Mouse (Mus musculus): ENCODE measurements at regions not wholly inside any gene's neighbourhood (a gene's known extent, or its start where the extent isn't known, plus 50 kb on each side); places are given as distances from the start of the nearest gene placed in this dataset.

- peak; percentile 90 for DNase-seq (ENCODE audit: low read depth, low spot score)
Observed at GRCm38 (mm10) chr1:186444701-186445131, 261.1 kb downstream of the Tgfb2 start.

- no peak for DNase-seq (ENCODE audit: low read depth, low spot score)
Observed at GRCm38 (mm10) chr1:186442160-186442559, 263.6 kb downstream of the Tgfb2 start.

- DNase-seq (ENCODE audit: low read depth, low spot score) = no peak
Observed at GRCm38 (mm10) chr1:186435336-186435972, 270.3 kb downstream of the Tgfb2 start.

- DNase-seq (ENCODE audit: low read depth, low spot score) = no peak
Observed at GRCm38 (mm10) chr1:186434782-186435181, 271.0 kb downstream of the Tgfb2 start.

- DNase-seq (ENCODE audit: low read depth, low spot score) = no peak
Observed at GRCm38 (mm10) chr1:186434007-186434406, 271.8 kb downstream of the Tgfb2 start.

GRCm38 (mm10) chr1:186433169-186433665, 272.6 kb downstream of the Tgfb2 start:
- DNase-seq (ENCODE audit: low read depth, low spot score) = no peak

GRCm38 (mm10) chr1:186425421-186425820, 280.4 kb downstream of the Tgfb2 start:
- no peak for DNase-seq (ENCODE audit: low read depth, low spot score)

GRCm38 (mm10) chr1:186424084-186424483, 281.7 kb downstream of the Tgfb2 start:
- DNase-seq (ENCODE audit: low read depth, low spot score) = no peak

- DNase-seq (ENCODE audit: low read depth, low spot score) = no peak
Observed at GRCm38 (mm10) chr1:186417101-186417500, 288.7 kb downstream of the Tgfb2 start.

- DNase-seq (ENCODE audit: low read depth, low spot score) = no peak
Observed at GRCm38 (mm10) chr1:186415321-186415720, 290.5 kb downstream of the Tgfb2 start.

GRCm38 (mm10) chr1:186413886-186414245, 291.9 kb downstream of the Tgfb2 start:
- DNase-seq (ENCODE audit: low read depth, low spot score) = peak; percentile 16

- DNase-seq (ENCODE audit: low read depth, low spot score) = no peak
Observed at GRCm38 (mm10) chr1:186413064-186413885, 292.5 kb downstream of the Tgfb2 start.

- DNase-seq (ENCODE audit: low read depth, low spot score) = no peak
Observed at GRCm38 (mm10) chr1:186412296-186412695, 293.5 kb downstream of the Tgfb2 start.

GRCm38 (mm10) chr1:186408986-186409441, 291.9 kb upstream of the Lyplal1 start:
- no peak for DNase-seq (ENCODE audit: low read depth, low spot score)

- DNase-seq (ENCODE audit: low read depth, low spot score) = no peak
Observed at GRCm38 (mm10) chr1:186407656-186408055, 290.5 kb upstream of the Lyplal1 start.

- DNase-seq (ENCODE audit: low read depth, low spot score) = peak; percentile 13
Observed at GRCm38 (mm10) chr1:186405693-186406092, 288.6 kb upstream of the Lyplal1 start.

GRCm38 (mm10) chr1:186399762-186400161, 282.7 kb upstream of the Lyplal1 start:
- DNase-seq (ENCODE audit: low read depth, low spot score) = peak; percentile 77

- DNase-seq (ENCODE audit: low read depth, low spot score) = peak; percentile 57
Observed at GRCm38 (mm10) chr1:186393005-186393404, 275.9 kb upstream of the Lyplal1 start.

GRCm38 (mm10) chr1:186384440-186384839, 267.3 kb upstream of the Lyplal1 start:
- no peak for DNase-seq (ENCODE audit: low read depth, low spot score)

- no peak for DNase-seq (ENCODE audit: low read depth, low spot score)
Observed at GRCm38 (mm10) chr1:186383453-186383852, 266.3 kb upstream of the Lyplal1 start.

GRCm38 (mm10) chr1:186383006-186383405, 265.9 kb upstream of the Lyplal1 start:
- no peak for DNase-seq (ENCODE audit: low read depth, low spot score)

GRCm38 (mm10) chr1:186379938-186380847, 263.1 kb upstream of the Lyplal1 start:
- DNase-seq (ENCODE audit: low read depth, low spot score) = peak; percentile 68
